Mouse (Mus musculus): ENCODE measurements around the gene Grin3b. TPM values are rescaled to one million over a fixed set of nuclear protein-coding genes. Genes with fewer than 3 reads are reported as not detected.
A peak's percentile ranks its signal among the peaks of the same experiment; 100 is the strongest.

The Grin3b gene
- polyA plus RNA-seq, 1 experiment from 2014 or later, result 0.34 TPM

GRCm38 (mm10) chr10:79929967-79930825 lies 40.3 kb upstream of the Grin3b start:
- Histone ChIP-seq H3K4me3 (no peak overlapping the region), H3K27ac (no peak overlapping the region), H3K9ac (no peak overlapping the region), H3K4me1 (peaks cover 50% of the 10 kb centered on the region), H3K9me3 (no peaks in the 10 kb centered on the region), H3K36me3 (replicated peaks) (peaks cover 6% of the 10 kb centered on the region; the same call in 1 of the 2 replicates), H3K4me2 (0 out of 2 replicates have a peak overlapping the region, but pooled peaks have one; percentile 81), H3K27me3 (replicated peaks) (no peaks in the 10 kb centered on the region)
- WGBS, result 85% methylated on average over 18 of the region's 18 CpGs
- ATAC-seq (replicated peaks), result no peak

DNA sequence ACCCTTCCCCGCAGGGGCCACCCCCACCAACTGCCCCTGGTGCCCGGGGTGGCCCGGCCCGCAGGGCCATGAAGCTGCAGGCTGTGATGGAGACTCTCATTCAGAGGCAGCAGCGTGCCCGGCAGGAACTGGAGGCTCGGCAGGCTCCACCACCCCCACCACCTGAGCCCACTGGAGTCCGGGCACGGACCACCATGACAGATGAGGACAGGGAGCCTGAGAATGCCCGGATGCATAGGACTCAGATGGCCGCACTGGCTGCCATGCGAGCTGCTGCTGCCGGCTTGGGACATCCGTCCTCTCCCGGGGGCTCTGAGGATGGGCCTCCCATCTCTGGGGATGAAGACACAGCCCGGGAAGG lies 39.7 kb upstream of the Grin3b start:
- Histone ChIP-seq H3K4me1 (peaks cover 46% of the 10 kb centered on the region), H3K4me3 (no peak overlapping the region), H3K9ac (no peak overlapping the region), H3K27me3 (replicated peaks) (no peaks in the 10 kb centered on the region), H3K9me3 (no peaks in the 10 kb centered on the region), H3K27ac (no peak overlapping the region), H3K36me3 (replicated peaks) (peaks cover 6% of the 10 kb centered on the region; the same call in 1 of the 2 replicates), H3K4me2 (no peak overlapping the region)
- no peak for ATAC-seq (replicated peaks)
- WGBS, result 79% methylated on average over 16 of the region's 16 CpGs

DNA sequence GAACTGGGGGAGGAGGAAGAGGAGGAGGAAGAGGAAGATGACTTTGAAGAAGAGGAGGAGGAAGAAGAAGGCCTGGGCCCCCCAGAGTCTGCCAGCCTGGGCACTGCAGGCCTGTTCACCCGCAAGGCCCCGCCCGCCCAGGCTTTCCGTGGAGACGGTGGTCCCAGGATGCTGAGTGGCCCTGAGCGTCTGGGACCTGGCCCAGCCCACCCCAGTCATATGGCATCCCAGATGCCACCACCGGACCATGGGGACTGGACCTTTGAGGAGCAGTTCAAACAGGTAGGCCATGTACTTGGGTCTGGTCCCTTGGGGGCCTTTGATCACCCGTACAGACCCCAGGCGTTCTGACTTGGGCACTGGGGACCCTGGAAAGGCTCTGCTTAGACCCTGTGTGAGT lies 38.7 kb upstream of the Grin3b start:
- Histone ChIP-seq H3K9ac (no peak overlapping the region), H3K4me1 (peaks cover 43% of the 10 kb centered on the region), H3K27ac (no peak overlapping the region), H3K27me3 (replicated peaks) (no peaks in the 10 kb centered on the region), H3K9me3 (no peaks in the 10 kb centered on the region), H3K4me2 (no peak overlapping the region), H3K4me3 (no peak overlapping the region), H3K36me3 (replicated peaks) (peaks cover 6% of the 10 kb centered on the region; the same call in 1 of the 2 replicates)
- WGBS, result 83% methylated on average over 9 of the region's 9 CpGs
- ATAC-seq (replicated peaks), result no peak

- Histone ChIP-seq H3K36me3 (replicated peaks) (peaks cover 6% of the 10 kb centered on the region; the same call in 1 of the 2 replicates), H3K4me2 (no peak overlapping the region), H3K27ac (peak overlapping the region; percentile 39; the same call in 1 of the 2 replicates), H3K27me3 (replicated peaks) (no peaks in the 10 kb centered on the region), H3K9me3 (no peaks in the 10 kb centered on the region), H3K4me3 (no peak overlapping the region), H3K9ac (no peak overlapping the region), H3K4me1 (peaks cover 50% of the 10 kb centered on the region)
- whole genome bisulfite sequencing, result 27% methylated on average over 8 of the region's 8 CpGs
- ATAC-seq (replicated peaks), result no peak
Measured at GRCm38 (mm10) chr10:79932736-79933135, 37.8 kb upstream of the Grin3b start.

DNA sequence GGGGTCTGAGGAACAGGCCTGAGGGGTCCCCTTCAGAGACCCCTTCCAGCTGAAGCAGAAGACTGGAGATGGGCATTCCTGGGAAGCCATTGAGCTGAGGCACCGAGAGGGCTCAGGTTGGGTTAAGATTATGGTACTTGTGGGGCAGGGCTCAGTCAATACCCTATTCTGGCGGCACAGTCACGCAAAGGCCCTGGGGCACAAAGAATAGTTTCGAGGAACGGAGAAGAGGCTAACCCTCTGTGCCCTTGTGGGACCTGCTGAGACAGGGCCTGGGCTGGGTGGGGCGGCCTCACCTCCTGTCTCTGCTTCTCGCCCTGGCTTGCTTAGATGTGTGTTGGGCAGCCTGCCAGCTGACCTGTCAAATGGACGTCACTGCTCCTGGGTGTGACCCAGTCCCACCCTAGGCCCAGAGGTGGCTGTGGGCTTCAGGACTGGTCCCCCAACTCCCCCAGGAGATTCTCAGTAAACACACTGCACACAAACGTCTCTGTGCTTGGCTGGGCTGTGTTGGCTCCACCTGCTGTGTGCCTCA lies 37.3 kb upstream of the Grin3b start:
- Histone ChIP-seq H3K9me3 (no peaks in the 10 kb centered on the region), H3K27ac (peak overlapping the region; percentile 42; the same call in 1 of the 2 replicates), H3K4me3 (no peak overlapping the region), H3K4me2 (0 out of 2 replicates have a peak overlapping the region, but pooled peaks have one; percentile 2), H3K36me3 (replicated peaks) (peaks cover 6% of the 10 kb centered on the region; the same call in 1 of the 2 replicates), H3K9ac (no peak overlapping the region), H3K4me1 (peaks cover 50% of the 10 kb centered on the region), H3K27me3 (replicated peaks) (no peaks in the 10 kb centered on the region)
- no peak for ATAC-seq (replicated peaks)
- 69% methylated on average over 9 of the region's 9 CpGs for WGBS

DNA sequence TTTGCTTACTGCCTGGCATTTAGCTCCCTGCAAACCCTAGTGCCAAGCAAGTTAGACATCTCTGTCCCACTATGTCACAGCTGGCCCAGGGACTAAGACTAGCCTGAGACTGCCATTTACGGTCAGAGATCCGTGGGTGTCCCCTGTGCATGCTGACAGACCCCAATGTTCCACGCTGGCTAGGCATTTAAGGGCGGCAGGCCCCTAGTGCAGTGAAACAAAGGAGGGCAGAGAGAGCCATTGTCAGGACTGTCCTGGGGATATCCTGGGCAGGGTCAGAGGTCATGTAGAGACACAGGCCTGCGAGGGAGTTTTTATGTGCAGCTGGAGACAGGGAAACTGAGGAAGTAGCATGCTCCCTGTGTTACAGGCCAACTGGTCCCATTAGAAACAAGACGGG lies 36.7 kb upstream of the Grin3b start:
- no peaks in the 10 kb centered on the region for H3K27me3 ChIP-seq (replicated peaks)
- peaks cover 45% of the 10 kb centered on the region for H3K4me1 ChIP-seq
- peak overlapping the region; percentile 42; the same call in 1 of the 2 replicates for H3K27ac ChIP-seq
- peaks cover 6% of the 10 kb centered on the region; the same call in 1 of the 2 replicates for H3K36me3 ChIP-seq (replicated peaks)
- no peak overlapping the region for H3K4me2 ChIP-seq
- no peak overlapping the region for H3K4me3 ChIP-seq
- ATAC-seq (replicated peaks), result no peak
- H3K9me3 ChIP-seq, result no peaks in the 10 kb centered on the region
- WGBS, result 36% methylated on average over 6 of the region's 6 CpGs
- no peak overlapping the region for H3K9ac ChIP-seq

GRCm38 (mm10) chr10:79934272-79934721 lies 36.2 kb upstream of the Grin3b start:
- Histone ChIP-seq H3K4me3 (no peak overlapping the region), H3K27me3 (replicated peaks) (no peaks in the 10 kb centered on the region), H3K27ac (0 out of 2 replicates have a peak overlapping the region, but pooled peaks have one; percentile 42), H3K4me1 (peaks cover 41% of the 10 kb centered on the region), H3K4me2 (no peak overlapping the region), H3K9ac (no peak overlapping the region), H3K36me3 (replicated peaks) (peaks cover 6% of the 10 kb centered on the region; the same call in 1 of the 2 replicates), H3K9me3 (no peaks in the 10 kb centered on the region)
- peak; percentile 20; the same call in 1 of the 2 replicates for ATAC-seq (replicated peaks)
- WGBS, result 71% methylated on average over 13 of the region's 13 CpGs

DNA sequence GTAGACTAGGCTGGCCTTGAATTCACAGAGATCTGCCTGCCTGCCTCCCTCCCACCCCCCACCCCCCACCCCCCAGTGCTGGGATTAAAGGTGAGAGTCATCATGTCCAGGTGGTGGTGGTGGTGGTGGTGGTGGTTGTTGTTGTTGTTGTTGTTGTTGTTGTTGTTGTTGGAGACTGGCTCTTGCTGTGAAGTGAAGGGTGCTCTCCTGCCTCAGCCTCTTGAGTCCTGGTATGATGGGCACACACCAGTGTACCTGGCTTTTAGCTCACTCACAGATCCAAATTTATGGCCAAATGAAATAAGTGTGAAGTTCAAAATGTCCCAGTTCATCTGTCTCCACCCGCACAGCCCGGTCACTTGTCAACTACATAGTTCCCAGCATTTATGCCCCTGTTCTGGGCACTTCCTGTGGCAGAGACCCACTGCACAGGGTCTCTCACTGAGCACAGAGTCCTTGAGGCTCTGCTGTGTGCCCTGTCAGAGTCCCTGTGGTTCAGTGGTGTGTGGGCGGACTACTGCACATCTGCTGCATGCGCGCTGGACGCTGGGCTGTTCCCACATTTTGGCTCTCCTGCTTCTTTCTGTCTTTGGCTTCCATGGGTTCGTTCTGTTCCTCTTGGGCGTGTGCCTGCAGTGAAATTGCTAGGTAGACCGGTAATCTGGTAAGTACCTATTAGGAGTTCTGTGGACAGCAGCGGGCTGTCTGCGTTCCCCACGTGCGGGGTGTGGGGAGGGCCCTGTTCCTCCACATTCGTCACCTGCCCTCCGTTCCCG lies 35.5 kb upstream of the Grin3b start:
- H3K27ac ChIP-seq, result 0 out of 2 replicates have a peak overlapping the region, but pooled peaks have one; percentile 14
- H3K4me3 ChIP-seq, result no peak overlapping the region
- ATAC-seq (replicated peaks), result no peak
- 90% methylated on average over 16 of the region's 16 CpGs for WGBS
- H3K27me3 ChIP-seq (replicated peaks), result no peaks in the 10 kb centered on the region
- H3K36me3 ChIP-seq (replicated peaks), result peaks cover 6% of the 10 kb centered on the region; the same call in 1 of the 2 replicates
- H3K9ac ChIP-seq, result no peak overlapping the region
- H3K9me3 ChIP-seq, result no peaks in the 10 kb centered on the region
- H3K4me2 ChIP-seq, result no peak overlapping the region
- peaks cover 34% of the 10 kb centered on the region for H3K4me1 ChIP-seq

GRCm38 (mm10) chr10:79936284-79936910 lies 34.1 kb upstream of the Grin3b start:
- no peak overlapping the region for H3K9ac ChIP-seq
- H3K9me3 ChIP-seq, result no peaks in the 10 kb centered on the region
- no peaks in the 10 kb centered on the region for H3K27me3 ChIP-seq (replicated peaks)
- 0 out of 2 replicates have a peak overlapping the region, but pooled peaks have one; percentile 12 for H3K27ac ChIP-seq
- peaks cover 34% of the 10 kb centered on the region for H3K4me1 ChIP-seq
- H3K36me3 ChIP-seq (replicated peaks), result peaks cover 1% of the 10 kb centered on the region; the same call in 1 of the 2 replicates
- H3K4me2 ChIP-seq, result no peak overlapping the region
- no peak overlapping the region for H3K4me3 ChIP-seq
- no peak for ATAC-seq (replicated peaks)
- WGBS, result 73% methylated on average over 10 of the region's 10 CpGs

- Histone ChIP-seq H3K4me2 (no peak overlapping the region), H3K4me1 (peaks cover 34% of the 10 kb centered on the region), H3K36me3 (replicated peaks) (no peaks in the 10 kb centered on the region; the same call in 1 of the 2 replicates), H3K27me3 (replicated peaks) (no peaks in the 10 kb centered on the region), H3K27ac (0 out of 2 replicates have a peak overlapping the region, but pooled peaks have one; percentile 12), H3K9ac (no peak overlapping the region), H3K4me3 (no peak overlapping the region), H3K9me3 (no peaks in the 10 kb centered on the region)
- WGBS, result 60% methylated on average over 27 of the region's 27 CpGs
- no peak for ATAC-seq (replicated peaks)
Measured at GRCm38 (mm10) chr10:79936911-79937441, 33.5 kb upstream of the Grin3b start.

- Histone ChIP-seq H3K27ac (no peak overlapping the region), H3K4me1 (peaks cover 26% of the 10 kb centered on the region), H3K9me3 (no peaks in the 10 kb centered on the region), H3K27me3 (replicated peaks) (no peaks in the 10 kb centered on the region), H3K9ac (no peak overlapping the region), H3K4me3 (no peak overlapping the region), H3K4me2 (no peak overlapping the region), H3K36me3 (replicated peaks) (no peaks in the 10 kb centered on the region; the same call in 1 of the 2 replicates)
- ATAC-seq (replicated peaks), result no peak
- 49% methylated on average over 11 of the region's 11 CpGs for WGBS
Measured at GRCm38 (mm10) chr10:79937775-79938526, 32.6 kb upstream of the Grin3b start.
